Mouse (Mus musculus) heart, embryonic 11.5 days (tissue): ENCODE data around the gene Socs7. TPM values are rescaled to one million over a fixed set of nuclear protein-coding genes. Genes with fewer than 3 reads are reported as not detected.
A peak's percentile ranks its signal among the peaks of the same experiment; 100 is the strongest.

Experiments
- ATAC-seq: fragments of 200-750 bp; cut with Nextera tagmentation; replicated peaks from 2 replicates; pipeline ENCODE4 v1.8.0; 2017; ENCODE audit warnings: moderate library complexity; ENCODE audit not compliant: insufficient number of reproducible peaks, low FRiP score, low TSS enrichment
- H3K27ac ChIP-seq: fragments of 300-500 bp; sonication (generic); 2 replicates; pipeline ENCODE4 v1.5.1; 2014; ENCODE audit warnings: mild to moderate bottlenecking, low read depth, low read length
- H3K27me3 ChIP-seq: fragments of 300-500 bp; sonication (generic); 2 replicates; pipeline ENCODE4 v1.6.1; 2014; ENCODE audit warnings: mild to moderate bottlenecking, low read length, mixed read lengths; ENCODE audit not compliant: control insufficient read depth, insufficient read depth
- H3K36me3 ChIP-seq: fragments of 300-500 bp; sonication (generic); 2 replicates; pipeline ENCODE4 v1.6.1; 2014; ENCODE audit warnings: mild to moderate bottlenecking, low read length, moderate library complexity, mixed read lengths; ENCODE audit not compliant: control insufficient read depth, insufficient read depth
- H3K4me1 ChIP-seq: fragments of 300-500 bp; sonication (generic); 2 replicates; pipeline ENCODE4 v1.6.1; 2014; ENCODE audit warnings: low read length; ENCODE audit not compliant: control insufficient read depth, insufficient read depth
- H3K4me2 ChIP-seq: fragments of 300-500 bp; sonication (generic); 2 replicates; pipeline ENCODE4 v1.6.1; 2014; ENCODE audit warnings: mild to moderate bottlenecking, moderate library complexity
- H3K4me3 ChIP-seq: fragments of 300-500 bp; sonication (generic); 2 replicates; pipeline ENCODE4 v1.5.1; 2014; ENCODE audit warnings: low read depth, low read length
- H3K9ac ChIP-seq: fragments of 300-500 bp; sonication (generic); 2 replicates; pipeline ENCODE4 v1.6.1; 2014; ENCODE audit warnings: mild to moderate bottlenecking, low read depth, low read length, moderate library complexity
- H3K9me3 ChIP-seq: fragments of 300-500 bp; sonication (generic); replicated peaks from 2 replicates; pipeline ENCODE4 v1.6.1; 2016; ENCODE audit warnings: low read length; ENCODE audit not compliant: control insufficient read depth
- WGBS: fragments of 180-500 bp; shearing (Covaris S2); extraction: QIAGEN DNeasy Blood & Tissue Kit; methylation state at CpG from one replicate; pipeline ENCODE4 v1.1.7; 2014; ENCODE audit not compliant: insufficient replicate concordance; 5-methylcytosine and 5-hydroxymethylcytosine counted together
- polyA plus RNA-seq: library from polyadenylated mRNA; unstranded; fragments of >200 nt; fragmentation: Nextera tagmentation; extraction: Ambion mirVana; gene quantifications from 2 replicates; pipeline ENCODE4 v1.2.1, GENCODE M21; 2014

Gene Socs7
- polyA plus RNA-seq, 1 experiment from 2014 or later, result 2.9 TPM

- H3K4me2 ChIP-seq, result no peak overlapping the region
These were observed 60.2 kb downstream of the Socs7 start for GRCm38 (mm10) chr11:97422507-97422906.

GRCm38 (mm10) chr11:97424092-97424692 is 61.8 kb downstream of the Socs7 start:
- no peak for ATAC-seq
- 0 out of 2 replicates have a peak overlapping the region, but pooled peaks have one; percentile 46 for H3K9ac ChIP-seq
- peak overlapping the region; percentile 45 for H3K4me2 ChIP-seq
- peak overlapping the region; percentile 59; the same call in 1 of the 2 replicates for H3K27ac ChIP-seq
- 29% methylated on average over 5 of the region's 5 CpGs for WGBS
- no peaks in the 10 kb centered on the region for H3K9me3 ChIP-seq
- peaks cover 51% of the 10 kb centered on the region for H3K4me1 ChIP-seq
- H3K36me3 ChIP-seq, result no peaks in the 10 kb centered on the region
- H3K27me3 ChIP-seq, result no peaks in the 10 kb centered on the region
- H3K4me3 ChIP-seq, result no peak overlapping the region

More at GRCm38 (mm10) chr11:97422507-97422906, 60.2 kb downstream of the Socs7 start:
- peaks cover 43% of the 10 kb centered on the region for H3K4me1 ChIP-seq
- no peaks in the 10 kb centered on the region for H3K36me3 ChIP-seq
- 37% methylated on average over 4 of the region's 4 CpGs for WGBS
- H3K27me3 ChIP-seq, result no peaks in the 10 kb centered on the region
- H3K9ac ChIP-seq, result peak overlapping the region; percentile 62
- ATAC-seq, result no peak
- H3K4me3 ChIP-seq, result no peak overlapping the region
- peak overlapping the region; percentile 65 for H3K27ac ChIP-seq
- H3K9me3 ChIP-seq, result no peaks in the 10 kb centered on the region

GRCm38 (mm10) chr11:97424802-97425201 is 62.5 kb downstream of the Socs7 start:
- H3K4me2 ChIP-seq, result peak overlapping the region; percentile 45; the same call in 1 of the 2 replicates
- WGBS, result 47% methylated on average over 3 of the region's 3 CpGs
- H3K4me1 ChIP-seq, result peaks cover 53% of the 10 kb centered on the region
- no peak overlapping the region for H3K4me3 ChIP-seq
- 0 out of 2 replicates have a peak overlapping the region, but pooled peaks have one; percentile 46 for H3K9ac ChIP-seq
- no peaks in the 10 kb centered on the region for H3K36me3 ChIP-seq
- no peak for ATAC-seq
- no peaks in the 10 kb centered on the region for H3K9me3 ChIP-seq
- H3K27ac ChIP-seq, result peak overlapping the region; percentile 59; the same call in 1 of the 2 replicates
- no peaks in the 10 kb centered on the region for H3K27me3 ChIP-seq

GRCm38 (mm10) chr11:97427794-97428725 is 65.7 kb downstream of the Socs7 start:
- Histone ChIP-seq H3K27me3 (no peaks in the 10 kb centered on the region), H3K9ac (peak overlapping the region; percentile 70), H3K9me3 (no peaks in the 10 kb centered on the region), H3K4me2 (peak overlapping the region; percentile 86), H3K36me3 (no peaks in the 10 kb centered on the region), H3K4me3 (peak overlapping the region; percentile 39), H3K4me1 (peaks cover 45% of the 10 kb centered on the region), H3K27ac (peak overlapping the region; percentile 92)
- ATAC-seq, result peak; percentile 82
- WGBS, result 1% methylated on average over 32 of the region's 32 CpGs

GRCm38 (mm10) chr11:97428726-97429077 is 66.4 kb downstream of the Socs7 start:
- Histone ChIP-seq H3K9ac (peak overlapping the region; percentile 49), H3K27ac (peak overlapping the region; percentile 92), H3K36me3 (no peaks in the 10 kb centered on the region), H3K4me1 (peaks cover 38% of the 10 kb centered on the region), H3K27me3 (no peaks in the 10 kb centered on the region), H3K9me3 (no peaks in the 10 kb centered on the region), H3K4me3 (peak overlapping the region; percentile 39), H3K4me2 (peak overlapping the region; percentile 86)
- no peak for ATAC-seq
- WGBS, result 30% methylated on average over 4 of the region's 4 CpGs

GRCm38 (mm10) chr11:97429615-97430014 is 67.3 kb downstream of the Socs7 start:
- Histone ChIP-seq H3K4me3 (no peak overlapping the region), H3K36me3 (no peaks in the 10 kb centered on the region), H3K9ac (no peak overlapping the region), H3K4me2 (no peak overlapping the region), H3K27ac (peak overlapping the region; percentile 92), H3K4me1 (peaks cover 29% of the 10 kb centered on the region), H3K27me3 (no peaks in the 10 kb centered on the region), H3K9me3 (no peaks in the 10 kb centered on the region)
- WGBS, result 71% methylated on average over 8 of the region's 8 CpGs
- no peak for ATAC-seq

- Histone ChIP-seq H3K36me3 (no peaks in the 10 kb centered on the region), H3K27me3 (no peaks in the 10 kb centered on the region), H3K9ac (no peak overlapping the region), H3K4me2 (no peak overlapping the region), H3K27ac (no peak overlapping the region), H3K4me1 (peaks cover 50% of the 10 kb centered on the region), H3K4me3 (no peak overlapping the region), H3K9me3 (no peaks in the 10 kb centered on the region)
- ATAC-seq, result no peak
- WGBS, result 12% methylated on average over 3 of the region's 3 CpGs
These were observed 69.7 kb downstream of the Socs7 start for GRCm38 (mm10) chr11:97432015-97432414.

- no peaks in the 10 kb centered on the region for H3K27me3 ChIP-seq
- WGBS, result 70% methylated on average over 8 of the region's 8 CpGs
- H3K4me1 ChIP-seq, result peaks cover 51% of the 10 kb centered on the region
- no peak for ATAC-seq
- no peak overlapping the region for H3K4me3 ChIP-seq
- no peaks in the 10 kb centered on the region for H3K36me3 ChIP-seq
- H3K4me2 ChIP-seq, result no peak overlapping the region
- H3K9me3 ChIP-seq, result no peaks in the 10 kb centered on the region
- 0 out of 2 replicates have a peak overlapping the region, but pooled peaks have one; percentile 62 for H3K27ac ChIP-seq
- no peak overlapping the region for H3K9ac ChIP-seq
These were observed 70.7 kb downstream of the Socs7 start for GRCm38 (mm10) chr11:97432983-97433539.
